Mouse (Mus musculus) myocyte (in vitro differentiated cells): ENCODE results near the gene Cavin2.

Experiments
- POLR2A ChIP-seq: IDR thresholded peaks from one replicate; pipeline ENCODE4 v1.6.1; 2011; ENCODE audit warnings: low read depth, mild to moderate bottlenecking, control low read depth, moderate library complexity; ENCODE audit not compliant: insufficient read length
- TCF12 ChIP-seq: IDR thresholded peaks from one replicate; pipeline ENCODE4 v1.6.1; 2011; ENCODE audit warnings: mild to moderate bottlenecking, control low read depth; ENCODE audit not compliant: poor library complexity, insufficient read depth, severe bottlenecking
- USF1 ChIP-seq: IDR thresholded peaks from one replicate; pipeline ENCODE4 v1.6.1; 2011; ENCODE audit warnings: low read depth, mild to moderate bottlenecking, control low read depth, moderate library complexity

GRCm38 (mm10) chr1:51349291-51349967 lies 60.5 kb downstream of the Cavin2 start:
- TF ChIP-seq POLR2A (no peak), USF1 (no peak), TCF12 (no peak)
